Mouse (Mus musculus): ENCODE results near the gene Olfr1393.
A peak's percentile ranks its signal among the peaks of the same experiment; 100 is the strongest.
"Not testable (repeated sequence)": the region's sequence is repeated elsewhere in the genome, so short reads cannot be mapped to it uniquely, and the experiment has no call there.

Gene Olfr1393

GRCm38 (mm10) chr11:49251380-49251761 lies 26.7 kb upstream of the Olfr1393 start:
- DNase-seq = no peak

DNA sequence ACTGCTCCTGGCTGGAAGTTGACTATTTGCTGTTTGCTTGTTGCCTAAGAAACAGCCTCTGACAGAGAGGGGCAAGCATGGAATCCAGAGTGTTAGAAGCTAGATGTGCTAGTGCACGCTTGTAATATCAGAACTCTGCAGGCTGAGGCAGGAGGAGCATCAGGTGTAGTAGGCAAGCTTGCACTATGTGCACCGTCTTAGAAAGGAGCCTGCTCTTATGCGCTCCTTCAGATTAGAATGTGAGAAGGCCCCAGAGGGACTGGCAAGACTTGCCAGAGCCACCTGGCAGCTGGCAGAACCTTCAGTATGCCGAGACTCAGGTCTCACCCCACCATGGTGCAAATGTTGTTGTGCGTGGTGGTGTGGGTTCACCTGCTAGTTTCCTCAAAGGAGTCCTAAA lies 26.1 kb upstream of the Olfr1393 start:
- no peak for DNase-seq

- peak in 1 of 2 experiments; percentile 51 for DNase-seq
Observed at GRCm38 (mm10) chr11:49253035-49253434, 25.1 kb upstream of the Olfr1393 start.

DNA sequence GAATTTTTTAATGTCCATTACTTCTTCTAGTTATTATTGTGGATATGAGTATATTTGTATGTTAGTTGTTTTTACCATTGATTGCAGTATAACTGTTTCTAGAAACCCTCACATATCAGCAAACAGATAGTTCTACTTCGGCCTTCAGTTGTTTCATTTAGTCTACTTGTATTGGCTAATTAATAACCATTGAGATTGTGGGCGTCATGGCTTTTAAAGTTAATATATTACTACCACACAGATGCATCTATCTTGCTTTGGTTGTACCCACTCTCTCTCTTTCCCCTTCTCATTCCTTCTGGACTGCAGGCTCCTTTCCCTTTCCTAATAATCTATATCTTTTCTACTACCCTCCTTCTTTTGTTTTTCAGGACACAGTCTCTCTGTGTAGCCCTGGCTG lies 18.8 kb upstream of the Olfr1393 start:
- no peak for DNase-seq

- DNase-seq = no peak
Observed at GRCm38 (mm10) chr11:49259829-49260228, 18.3 kb upstream of the Olfr1393 start.

- peak; percentile 92 to 95 for DNase-seq
Observed at GRCm38 (mm10) chr11:49260598-49261312, 17.3 kb upstream of the Olfr1393 start.

DNA sequence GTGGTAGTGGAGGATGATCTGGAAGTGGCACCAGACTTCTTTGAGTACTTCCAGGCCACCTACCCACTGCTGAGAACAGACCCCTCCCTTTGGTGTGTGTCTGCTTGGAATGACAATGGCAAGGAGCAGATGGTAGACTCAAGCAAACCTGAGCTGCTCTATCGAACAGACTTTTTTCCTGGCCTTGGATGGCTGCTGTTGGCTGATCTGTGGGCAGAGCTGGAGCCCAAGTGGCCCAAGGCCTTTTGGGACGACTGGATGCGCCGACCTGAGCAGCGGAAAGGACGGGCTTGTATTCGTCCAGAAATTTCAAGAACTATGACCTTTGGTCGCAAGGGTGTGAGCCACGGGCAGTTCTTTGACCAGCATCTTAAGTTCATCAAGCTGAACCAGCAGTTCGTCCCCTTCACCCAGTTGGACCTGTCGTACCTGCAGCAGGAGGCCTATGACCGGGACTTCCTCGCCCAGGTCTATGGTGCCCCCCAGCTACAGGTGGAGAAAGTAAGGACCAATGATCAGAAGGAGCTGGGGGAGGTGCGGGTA lies 16.7 kb upstream of the Olfr1393 start:
- peak; percentile 78 to 91 for DNase-seq

GRCm38 (mm10) chr11:49262286-49262685 lies 15.8 kb upstream of the Olfr1393 start:
- DNase-seq = peak in 1 of 2 experiments; percentile 64

DNA sequence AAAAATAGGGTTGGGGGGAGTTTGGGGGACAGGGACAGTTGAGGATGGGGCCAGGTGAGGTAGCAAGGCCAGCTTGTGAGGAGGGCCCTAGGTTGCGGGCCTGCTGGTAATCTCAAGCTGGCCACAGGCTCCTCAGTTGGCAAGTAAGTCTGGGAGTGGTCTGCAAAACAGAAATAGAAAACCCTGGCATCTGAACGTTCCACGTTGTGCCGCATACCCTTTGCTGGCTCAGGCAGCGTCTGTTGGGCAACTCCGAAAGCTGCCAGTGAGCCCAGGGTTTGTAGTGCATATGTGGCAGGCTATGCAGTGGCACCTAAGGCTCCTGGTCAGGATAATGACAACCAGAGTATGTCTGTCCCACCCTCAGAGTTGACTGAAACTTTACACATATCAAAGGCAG lies 15.0 kb upstream of the Olfr1393 start:
- no peak for DNase-seq

DNA sequence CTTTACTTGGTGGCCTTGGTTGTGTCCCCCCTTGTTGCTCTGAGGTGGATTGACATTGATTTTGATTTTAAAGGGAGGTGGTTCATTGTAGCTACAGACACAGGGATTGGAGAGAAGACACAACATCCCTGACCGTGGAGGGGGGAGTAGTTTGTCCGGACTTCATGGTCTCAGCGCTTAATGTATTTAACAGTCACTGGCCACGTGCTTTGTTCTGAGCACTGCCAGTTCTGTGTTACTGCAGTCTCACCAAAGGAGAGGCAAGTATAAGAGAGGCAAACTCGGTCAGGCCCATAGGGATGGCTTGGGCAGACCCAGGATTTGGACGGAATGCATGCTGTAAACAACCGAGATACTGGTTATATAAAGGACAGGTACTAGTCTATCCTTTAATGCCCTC lies 14.0 kb upstream of the Olfr1393 start:
- DNase-seq = no peak

DNA sequence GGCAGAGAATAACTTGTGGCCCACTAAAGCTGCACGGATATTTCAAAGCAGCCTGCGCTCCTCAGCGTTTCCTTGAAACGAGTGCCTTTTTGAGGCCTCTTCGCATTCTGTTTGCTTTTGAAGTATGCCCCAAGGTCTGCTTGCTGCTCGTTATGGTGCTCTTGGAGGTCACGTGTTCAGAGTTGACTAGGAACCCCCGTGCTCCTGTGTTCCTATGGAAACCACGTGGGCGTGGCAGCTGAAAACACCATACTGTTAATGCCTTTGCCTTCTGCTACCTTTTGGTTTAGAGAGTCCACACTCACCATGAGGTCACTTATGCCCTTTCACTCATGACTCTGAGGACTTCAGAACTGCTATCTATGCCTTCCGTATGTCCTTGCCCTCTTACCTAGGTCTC lies 13.5 kb upstream of the Olfr1393 start:
- no peak for DNase-seq

GRCm38 (mm10) chr11:49265101-49265500 lies 13.0 kb upstream of the Olfr1393 start:
- DNase-seq = no peak

DNA sequence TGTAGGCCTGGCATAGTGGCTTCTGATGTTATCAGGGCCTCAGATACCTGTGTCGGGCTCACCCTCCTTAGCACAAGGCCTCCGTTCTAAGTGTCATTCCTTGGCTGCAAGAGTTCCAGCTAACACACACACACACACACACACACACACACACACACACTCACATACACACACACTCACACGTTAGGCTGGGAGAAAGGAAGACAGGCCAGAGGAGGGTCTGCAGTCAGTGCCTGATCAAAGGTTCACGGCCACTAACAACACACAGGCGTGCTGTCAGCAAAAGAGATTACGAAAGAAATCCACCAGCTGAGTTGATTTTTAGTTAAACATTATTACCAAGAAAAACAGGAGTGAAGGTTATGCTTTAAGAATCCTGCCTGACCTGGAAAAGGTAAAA lies 11.4 kb upstream of the Olfr1393 start:
- DNase-seq = peak; percentile 55 to 81

DNA sequence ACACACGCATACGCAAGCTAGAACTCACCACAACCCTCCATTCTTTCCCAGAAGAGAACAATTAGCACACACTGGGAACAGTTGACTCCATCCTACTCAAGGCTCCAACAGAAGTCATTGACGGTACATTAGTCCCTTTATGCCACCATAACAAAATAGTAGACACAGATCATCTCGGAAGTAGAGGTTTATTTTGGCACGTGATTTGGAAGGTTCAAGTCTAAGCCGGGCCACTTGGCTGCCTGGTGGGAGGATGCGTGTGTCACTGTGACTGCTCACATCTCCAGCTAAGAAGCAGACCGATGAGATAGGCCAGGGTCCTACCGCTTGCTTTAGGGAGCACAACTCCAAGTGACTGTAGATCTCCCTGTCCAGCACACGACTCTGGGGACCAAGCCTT lies 10.8 kb upstream of the Olfr1393 start:
- DNase-seq = no peak

GRCm38 (mm10) chr11:49267970-49268579 lies 10.0 kb upstream of the Olfr1393 start:
- peak; percentile 56 to 78 for DNase-seq

DNA sequence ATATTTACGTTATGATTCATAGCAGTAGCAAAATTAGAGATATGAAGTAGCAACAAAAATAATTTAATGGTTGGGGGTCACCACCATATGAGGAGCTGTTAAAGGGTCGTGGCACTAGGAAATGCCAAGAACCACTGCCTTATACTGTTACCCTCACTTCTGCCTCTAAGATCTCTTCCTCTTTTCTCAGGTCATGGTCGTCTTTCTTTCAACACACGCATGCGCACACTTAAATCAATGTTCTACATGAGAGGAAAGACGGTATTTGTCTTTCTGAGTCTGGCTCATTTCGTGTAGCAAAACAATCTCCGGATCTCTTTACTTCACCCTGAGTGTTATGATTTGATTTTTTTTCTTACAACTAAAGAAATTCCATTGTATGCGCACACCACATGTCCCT lies 8.3 kb upstream of the Olfr1393 start:
- no peak for DNase-seq

DNA sequence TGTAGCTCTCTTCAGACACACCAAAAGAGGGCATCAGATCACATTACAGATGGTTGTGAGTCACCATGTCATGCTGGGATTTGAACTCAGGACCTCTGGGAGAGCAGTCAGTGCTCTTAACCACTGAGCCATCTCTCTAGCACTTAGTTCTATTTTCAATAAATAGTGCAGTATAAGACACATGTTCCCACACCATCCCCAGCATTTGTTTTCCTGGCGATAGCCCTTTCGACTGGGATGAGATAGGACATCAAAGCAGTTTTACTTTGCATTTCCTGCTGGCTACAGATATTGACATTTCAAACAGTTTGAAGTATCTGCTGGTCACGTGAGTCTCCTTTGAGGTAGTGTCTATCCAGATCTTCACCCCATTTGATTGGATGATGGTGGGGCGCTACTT lies 7.7 kb upstream of the Olfr1393 start:
- DNase-seq = no peak

GRCm38 (mm10) chr11:49271334-49271733 lies 6.8 kb upstream of the Olfr1393 start:
- peak in 1 of 2 experiments; percentile 45 for DNase-seq

DNA sequence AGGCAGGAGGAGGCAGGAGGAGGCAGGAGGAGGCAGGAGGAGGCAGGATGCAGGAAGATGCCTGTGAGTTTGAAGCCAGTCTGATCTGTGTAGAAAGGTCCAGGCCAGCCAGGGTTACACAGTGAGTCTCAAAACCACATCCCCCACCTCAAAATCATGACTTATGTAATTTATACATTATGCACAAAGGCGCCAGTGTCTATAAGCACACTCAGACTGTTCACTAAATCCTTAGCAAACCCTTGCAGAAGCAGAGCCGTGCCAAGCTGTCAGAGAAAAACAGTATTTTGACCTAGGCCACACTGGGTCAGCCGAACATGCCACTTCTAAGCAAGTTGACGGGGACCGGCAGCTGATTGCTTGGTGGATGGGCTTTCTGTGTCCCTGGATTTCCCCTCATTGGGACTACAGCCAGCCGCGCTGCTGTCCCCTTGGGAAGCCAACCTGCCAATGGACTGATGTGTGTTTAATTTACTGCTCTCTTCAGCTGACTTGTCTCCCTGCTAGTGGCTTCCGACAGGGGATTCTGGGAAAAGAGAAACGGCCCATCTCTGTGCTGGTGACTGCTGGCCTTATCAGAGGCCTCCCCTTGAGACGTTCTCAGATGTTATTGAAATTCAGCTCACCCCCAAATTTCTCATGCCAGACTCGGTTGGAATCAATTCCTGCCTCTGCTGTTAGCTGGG lies 4.1 kb upstream of the Olfr1393 start:
- no peak for DNase-seq

- not testable (repeated sequence) for DNase-seq
Observed at GRCm38 (mm10) chr11:49284982-49285381, 6.9 kb downstream of the Olfr1393 start, which contains the start of gene Olfr1392. Gene Olfr1392, plus strand, starts transcription at chr11:49285282.

- DNase-seq = no peak
Observed at GRCm38 (mm10) chr11:49287251-49287650, 9.1 kb downstream of the Olfr1393 start.

DNA sequence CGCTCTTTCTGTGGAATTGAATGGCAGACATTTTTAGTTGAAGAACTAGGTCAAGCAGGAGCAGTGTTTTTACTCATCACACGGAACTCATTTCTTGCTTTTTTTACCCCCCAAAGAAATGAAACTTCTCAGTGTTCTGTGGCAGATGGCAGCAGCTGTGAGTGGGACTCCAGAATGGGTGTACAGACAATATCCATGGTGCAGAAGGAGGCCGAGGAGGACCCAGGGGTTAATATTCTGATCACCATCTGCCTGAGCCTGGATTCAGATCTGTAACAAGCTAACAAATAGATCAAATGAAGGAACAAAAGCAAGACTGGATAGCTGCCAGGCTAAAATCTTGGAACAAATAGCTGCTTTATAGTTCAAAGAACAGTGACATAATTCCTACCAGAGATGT lies 14.7 kb downstream of the Olfr1393 start:
- no peak for DNase-seq

GRCm38 (mm10) chr11:49304441-49304840 lies 26.3 kb downstream of the Olfr1393 start, which contains the start of gene Olfr10:
Gene Olfr10, plus strand, starts transcription at chr11:49304741.
- no peak for DNase-seq

DNA sequence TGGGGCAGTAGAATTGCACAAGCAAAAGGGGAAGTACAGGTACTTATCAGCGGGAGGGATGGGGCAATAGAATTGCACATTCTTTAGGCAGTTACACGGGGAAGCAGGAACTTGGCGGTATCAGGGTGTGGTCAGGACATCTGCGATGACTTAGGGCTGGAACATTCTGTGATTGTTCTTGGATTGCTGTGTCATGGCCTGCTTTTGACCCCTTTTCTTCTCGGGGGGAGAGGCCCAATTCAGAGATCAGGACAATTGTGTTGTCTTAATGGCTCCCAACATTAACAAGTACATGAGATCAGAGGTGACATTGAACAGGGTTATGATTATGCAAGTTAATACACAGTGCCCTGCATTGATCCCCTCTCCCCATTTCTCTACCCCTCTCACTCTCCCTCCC lies 30.4 kb downstream of the Olfr1393 start:
- not testable (repeated sequence) for DNase-seq

Measured in kidney, postnatal 25 days (tissue).